In genomic region chr11:93957031-93957555, GRCm38 (mm10) we compare ENCODE assay signal across 17 mouse cellular contexts. TPM values are rescaled to one million over a fixed set of nuclear protein-coding genes. Genes with fewer than 3 reads are reported as not detected.
DNase-seq lines count a peak whose midpoint lies in the region; ATAC-seq and TF ChIP-seq lines count a peak whose summit lies in the region.
"Had no signal": no experiment of that assay in that cellular context is flagged by ENCODE, and none has a peak within 500 bp of the region (broad histone marks: within the 10 kb centered on the region; RNA-seq: fewer than 3 reads in every experiment).

No protein-coding gene starts in this region.

- H3K9ac ChIP-seq in embryonic facial prominence, embryonic 13.5 days, result no peak overlapping the region
- no peak overlapping the region for H3K9ac ChIP-seq in MEL (ENCODE audit: control insufficient read depth, low read depth, low read length, poor library complexity, severe bottlenecking)

- no peak for ATAC-seq in embryonic facial prominence, embryonic 13.5 days (ENCODE audit: insufficient number of reproducible peaks, insufficient read depth, low FRiP score, low TSS enrichment, low read depth)
- ATAC-seq: activated CD4-positive, CD25-positive, alpha-beta regulatory T cell, adult 4 months; midbrain, embryonic 13.5 days had no signal

- peaks cover 66% of the 10 kb centered on the region for H3K36me3 ChIP-seq in embryonic facial prominence, embryonic 13.5 days
- peaks cover 74% of the 10 kb centered on the region for H3K36me3 ChIP-seq in embryonic facial prominence, embryonic 10.5 days (replicated peaks)
- peaks cover 17 to 20% of the 10 kb centered on the region in 2 experiments for H3K36me3 ChIP-seq in MEL (ENCODE audit: control insufficient read depth in 1 of 2, insufficient read depth in 2 of 2, low read length in 2 of 2)
- peaks cover 21% of the 10 kb centered on the region; the same call in 1 of the 2 replicates for H3K36me3 ChIP-seq in macrophage (ENCODE audit: inconsistent target)

- no peaks in the 10 kb centered on the region for H3K27me3 ChIP-seq in embryonic facial prominence, embryonic 13.5 days
- no peaks in the 10 kb centered on the region for H3K27me3 ChIP-seq in embryonic facial prominence, embryonic 10.5 days (replicated peaks; ENCODE audit: low read depth, poor library complexity, severe bottlenecking)
- H3K27me3 ChIP-seq in MEL (ENCODE audit: control insufficient read depth in 1 of 2, insufficient read depth in 2 of 2, low read length in 2 of 2), result no peaks in the 10 kb centered on the region
- H3K27me3 ChIP-seq: embryonic facial prominence, embryonic 12.5 days; forebrain, embryonic 13.5 days; limb, embryonic 12.5 days; midbrain, embryonic 13.5 days had no signal

- no peak for TF ChIP-seq EP300 in MEL (IDR thresholded peaks at IDR 0.05; ENCODE audit: low read depth in 1 of 2, low read length in 2 of 2)

- no peak for DNase-seq in embryonic facial prominence, embryonic 10.5 days (ENCODE audit: low spot score)
- no peak for DNase-seq in left cerebral cortex, adult 2 months (ENCODE audit: extremely low spot score in 1 of 2, low spot score in 2 of 2)
- no peak for DNase-seq in left cerebral cortex, postnatal 4 days
- peak; percentile 57 for DNase-seq in MEL (ENCODE audit: low read depth, low spot score)
- no peak for DNase-seq in spleen, adult 18-20 months
- DNase-seq in layer of hippocampus, postnatal 36 days, result no peak
- DNase-seq: B cell, adult 2 months; kidney, postnatal 36 days; lung, postnatal 14 days; right cerebral cortex, postnatal 14 days had no signal

- intact Hi-C loops in left cerebral cortex, adult 2 months (cut with DNase I), result loop anchor here (5.0 kb wide), 1 partner anchor 40 kb away; the partner anchor contains the start of gene Spag9
- intact Hi-C loops in left cerebral cortex, postnatal 4 days (cut with DNase I), result no loop called here

- H3K4me1 ChIP-seq in embryonic facial prominence, embryonic 13.5 days, result peaks cover 33% of the 10 kb centered on the region
- peaks cover 48% of the 10 kb centered on the region for H3K4me1 ChIP-seq in embryonic facial prominence, embryonic 10.5 days
- H3K4me1 ChIP-seq in MEL (ENCODE audit: control insufficient read depth in 1 of 2, insufficient read depth in 2 of 2, low read length in 2 of 2), result peaks cover 0 to 32% of the 10 kb centered on the region in 2 experiments; a peak in 3 of 4 replicates

- H3K27ac ChIP-seq in embryonic facial prominence, embryonic 13.5 days, result peak overlapping the region; percentile 8
- no peak overlapping the region for H3K27ac ChIP-seq in embryonic facial prominence, embryonic 10.5 days (replicated peaks)
- H3K27ac ChIP-seq in left cerebral cortex, adult 2 months, result peak overlapping the region; percentile 86
- H3K27ac ChIP-seq in MEL (ENCODE audit: control insufficient read depth, low read depth, low read length) (no peak overlapping the region), macrophage (peak overlapping the region; percentile 88; the same call in 1 of the 2 replicates)

- H3K9me3 ChIP-seq in embryonic facial prominence, embryonic 13.5 days, result no peaks in the 10 kb centered on the region
- no peaks in the 10 kb centered on the region for H3K9me3 ChIP-seq in embryonic facial prominence, embryonic 10.5 days
- no peaks in the 10 kb centered on the region for H3K9me3 ChIP-seq in MEL (replicated peaks; ENCODE audit: insufficient read depth, low read length)
- H3K9me3 ChIP-seq: embryonic facial prominence, embryonic 12.5 days; forebrain, embryonic 13.5 days; limb, embryonic 12.5 days; midbrain, embryonic 13.5 days had no signal

- no peak overlapping the region for H3K4me3 ChIP-seq in embryonic facial prominence, embryonic 13.5 days
- H3K4me3 ChIP-seq in embryonic facial prominence, embryonic 10.5 days, result no peak overlapping the region
- H3K4me3 ChIP-seq in left cerebral cortex, adult 2 months, result no peak overlapping the region
- H3K4me3 ChIP-seq in MEL (ENCODE audit: control insufficient read depth in 1 of 2, insufficient read depth in 1 of 2, low read depth in 2 of 2, low read length in 2 of 2), result no peak overlapping the region
- no peak overlapping the region for H3K4me3 ChIP-seq in macrophage (ENCODE audit: inconsistent target)

- no peak; a peak in 1 of 4 replicates for TF ChIP-seq POLR2A in MEL (IDR thresholded peaks at IDR 0.05; ENCODE audit: control insufficient read depth in 1 of 2, insufficient read depth in 1 of 2, low read depth in 1 of 2, low read length in 2 of 2, poor library complexity in 1 of 2)

- TF ChIP-seq RAD21 in MEL (IDR thresholded peaks at IDR 0.05; ENCODE audit: low read depth, low read length), result no peak

- H3K79me2 ChIP-seq in MEL (ENCODE audit: control insufficient read depth, insufficient read depth, low read length, poor library complexity), result peaks cover 26% of the 10 kb centered on the region
- peaks cover 33% of the 10 kb centered on the region for H3K79me2 ChIP-seq in macrophage (ENCODE audit: inconsistent target)

- TF ChIP-seq CTCF in left cerebral cortex, adult 2 months (IDR thresholded peaks at IDR 0.05), result no peak
- TF ChIP-seq CTCF in MEL (IDR thresholded peaks at IDR 0.05 in 2 of 3, conservative IDR thresholded peaks at IDR 0.05 in 1 of 3; ENCODE audit: control insufficient read depth in 1 of 3, insufficient read depth in 1 of 3, low read depth in 2 of 3, low read length in 3 of 3, poor library complexity in 1 of 3, severe bottlenecking in 1 of 3), result no peak

- no peak overlapping the region for H3K4me2 ChIP-seq in embryonic facial prominence, embryonic 13.5 days

- WGBS in embryonic facial prominence, embryonic 13.5 days, result 78% methylated on average over 2 of the region's 2 CpGs
- 90% methylated on average over 2 of the region's 2 CpGs for WGBS in embryonic facial prominence, embryonic 10.5 days
- 91% methylated on average over 2 of the region's 2 CpGs for WGBS in macrophage (ENCODE audit: missing documents)

RNA-seq across cellular contexts. Expression of gene Nme2, which starts 1.0 kb away (rescaled TPM):
- 303 and 337 TPM in 2 replicates for polyA plus RNA-seq in embryonic facial prominence, embryonic 13.5 days (2015; fragmentation: Nextera tagmentation; extraction: Ambion mirVana)
- 138 and 157 TPM in 2 replicates for polyA plus RNA-seq in embryonic facial prominence, embryonic 10.5 days (2016; fragmentation: Nextera tagmentation; extraction: Ambion mirVana)
- total RNA-seq in left cerebral cortex, adult 2 months (2021), result 10 to 100 TPM; 72.6 to 83.4 TPM
- 100 to 1,000 TPM; 317 to 378 TPM for total RNA-seq in left cerebral cortex, postnatal 4 days (2021)
- 530 and 612 TPM in 2 replicates for total RNA-seq in MEL (2012; rRNA removed)
- polyA plus RNA-seq in MEL (2012; ENCODE audit: insufficient read depth in 1 of 2, insufficient read length in 2 of 2, low read depth in 1 of 2, low replicate concordance in 2 of 2, missing spikeins in 1 of 2) (100 to 1,000 TPM in 1 of 2 experiments, not detected in 1; 126 TPM), macrophage (2018) (187 to 466 TPM (median 286 TPM) in 3 replicates)
- 10 to 100 TPM in 6 of 26 experiments, 1 to 10 TPM in 20; 2.0 to 78.8 (median 7.5) TPM for total RNA-seq in macrophage (2018; cell fraction: chromatin; rRNA removed)
- 100 to 1,000 TPM; 248 to 370 (median 280) TPM for total RNA-seq in macrophage (2018; cell fraction: cytosol; rRNA removed)
- 10 to 100 TPM; 15.2 to 72.6 (median 28.7) TPM for total RNA-seq in macrophage (2018; cell fraction: nucleus; rRNA removed)
- 10 to 100 TPM; 77.8 to 91.6 TPM for total RNA-seq in layer of hippocampus, postnatal 36 days (2021)

RNA-seq across cellular contexts. Expression of gene Gm20390, which starts 11.0 kb away (rescaled TPM):
- polyA plus RNA-seq in embryonic facial prominence, embryonic 13.5 days (2015; fragmentation: Nextera tagmentation; extraction: Ambion mirVana), result 306 and 441 TPM in 2 replicates
- 532 and 553 TPM in 2 replicates for polyA plus RNA-seq in embryonic facial prominence, embryonic 10.5 days (2016; fragmentation: Nextera tagmentation; extraction: Ambion mirVana)
- total RNA-seq in left cerebral cortex, adult 2 months (2021), result 10 to 100 TPM; 85.3 to 97.9 TPM
- total RNA-seq in left cerebral cortex, postnatal 4 days (2021), result 100 to 1,000 TPM; 188 to 195 TPM
- 673 and 732 TPM in 2 replicates for total RNA-seq in MEL (2012; rRNA removed)
- polyA plus RNA-seq in MEL (2012; ENCODE audit: insufficient read depth in 1 of 2, insufficient read length in 2 of 2, low read depth in 1 of 2, low replicate concordance in 2 of 2, missing spikeins in 1 of 2) (100 to 1,000 TPM in 1 of 2 experiments, not detected in 1; 760 TPM), macrophage (2018) (6.1 to 48.7 TPM (median 16.9 TPM) in 3 replicates)
- 1 to 10 TPM in 2 of 26 experiments, not detected in 24; 1.1 to 2.2 TPM for total RNA-seq in macrophage (2018; cell fraction: chromatin; rRNA removed)
- total RNA-seq in macrophage (2018; cell fraction: cytosol; rRNA removed), result 10 to 100 TPM; 11.9 to 36.9 (median 23.0) TPM
- total RNA-seq in macrophage (2018; cell fraction: nucleus; rRNA removed), result 10 to 100 TPM in 1 of 26 experiments, 1 to 10 TPM in 18, under 1 TPM in 1, not detected in 6; 0.86 to 10.7 (median 6.8) TPM
- total RNA-seq in layer of hippocampus, postnatal 36 days (2021), result 100 to 1,000 TPM; 123 to 125 TPM

RNA-seq across cellular contexts. Expression of gene Nme1, which starts 11.2 kb away (rescaled TPM):
- 127 and 140 TPM in 2 replicates for polyA plus RNA-seq in embryonic facial prominence, embryonic 13.5 days (2015; fragmentation: Nextera tagmentation; extraction: Ambion mirVana)
- 352 and 375 TPM in 2 replicates for polyA plus RNA-seq in embryonic facial prominence, embryonic 10.5 days (2016; fragmentation: Nextera tagmentation; extraction: Ambion mirVana)
- 100 to 1,000 TPM; 104 to 111 TPM for total RNA-seq in left cerebral cortex, adult 2 months (2021)
- total RNA-seq in left cerebral cortex, postnatal 4 days (2021), result 100 to 1,000 TPM; 110 to 115 TPM
- total RNA-seq in MEL (2012; rRNA removed), result 210 and 253 TPM in 2 replicates
- polyA plus RNA-seq in MEL (2012; ENCODE audit: insufficient read depth in 1 of 2, insufficient read length in 2 of 2, low read depth in 1 of 2, low replicate concordance in 2 of 2, missing spikeins in 1 of 2) (100 to 1,000 TPM in 1 of 2 experiments, not detected in 1; 131 TPM), macrophage (2018) (32.9 to 71.2 TPM (median 46.6 TPM) in 3 replicates)
- total RNA-seq in macrophage (2018; cell fraction: chromatin; rRNA removed), result 10 to 100 TPM in 2 of 26 experiments, 1 to 10 TPM in 23, under 1 TPM in 1; 0.94 to 11.8 (median 3.8) TPM
- 10 to 100 TPM; 20.5 to 44.0 (median 32.1) TPM for total RNA-seq in macrophage (2018; cell fraction: cytosol; rRNA removed)
- 10 to 100 TPM in 5 of 26 experiments, 1 to 10 TPM in 21; 2.0 to 17.3 (median 5.8) TPM for total RNA-seq in macrophage (2018; cell fraction: nucleus; rRNA removed)
- 10 to 100 TPM; 56.9 to 82.9 TPM for total RNA-seq in layer of hippocampus, postnatal 36 days (2021)

RNA-seq across cellular contexts. Expression of gene Spag9, which starts 38.8 kb away (rescaled TPM):
- 46.3 and 56.7 TPM in 2 replicates for polyA plus RNA-seq in embryonic facial prominence, embryonic 13.5 days (2015; fragmentation: Nextera tagmentation; extraction: Ambion mirVana)
- polyA plus RNA-seq in embryonic facial prominence, embryonic 10.5 days (2016; fragmentation: Nextera tagmentation; extraction: Ambion mirVana), result 35.5 and 39.4 TPM in 2 replicates
- 100 to 1,000 TPM; 289 to 291 TPM for total RNA-seq in left cerebral cortex, adult 2 months (2021)
- total RNA-seq in left cerebral cortex, postnatal 4 days (2021), result 100 to 1,000 TPM; 232 to 235 TPM
- 19.1 and 20.6 TPM in 2 replicates for total RNA-seq in MEL (2012; rRNA removed)
- polyA plus RNA-seq in MEL (2012; ENCODE audit: insufficient read depth in 1 of 2, insufficient read length in 2 of 2, low read depth in 1 of 2, low replicate concordance in 2 of 2, missing spikeins in 1 of 2) (100 to 1,000 TPM in 1 of 2 experiments, 10 to 100 TPM in 1; 18.9 to 279 TPM), macrophage (2018) (47.8 to 52.5 TPM (median 51.8 TPM) in 3 replicates)
- 1,000 to 10,000 TPM in 5 of 26 experiments, 100 to 1,000 TPM in 21; 283 to 1,525 (median 521) TPM for total RNA-seq in macrophage (2018; cell fraction: chromatin; rRNA removed)
- total RNA-seq in macrophage (2018; cell fraction: cytosol; rRNA removed), result 100 to 1,000 TPM in 2 of 26 experiments, 10 to 100 TPM in 24; 36.8 to 131 (median 64.0) TPM
- 100 to 1,000 TPM; 114 to 746 (median 249) TPM for total RNA-seq in macrophage (2018; cell fraction: nucleus; rRNA removed)
- 100 to 1,000 TPM; 217 to 221 TPM for total RNA-seq in layer of hippocampus, postnatal 36 days (2021)

Comparison
In these comparisons a context has a peak if more than half of its experiments do, and no peak if none do; other contexts are left out.
1. H3K27ac ChIP-seq: peak in embryonic facial prominence, embryonic 13.5 days (single experiment), left cerebral cortex, adult 2 months (single experiment) and macrophage (single experiment); none in embryonic facial prominence, embryonic 10.5 days (single experiment) and MEL (single experiment).